8 mouse cellular contexts compared by ENCODE assay signal in genomic region chr1:91458223-91458861, GRCm38 (mm10). TPM values are rescaled to one million over a fixed set of nuclear protein-coding genes. Genes with fewer than 3 reads are reported as not detected.
DNase-seq lines count a peak whose midpoint lies in the region; ATAC-seq and TF ChIP-seq lines count a peak whose summit lies in the region.

No protein-coding gene starts in this region.

- peak overlapping the region; percentile 39 for H3K9ac ChIP-seq in embryonic facial prominence, embryonic 12.5 days
- H3K9ac ChIP-seq in heart, embryonic 14.5 days (ENCODE audit: low read length): peak overlapping the region; percentile 75

- H3K4me3 ChIP-seq in embryonic facial prominence, embryonic 12.5 days: peak overlapping the region; percentile 70
- peak overlapping the region; percentile 63 to 76 for H3K4me3 ChIP-seq in heart, embryonic 14.5 days (ENCODE audit: control insufficient read depth in 1 of 2, insufficient read depth in 1 of 2, low read depth in 1 of 2, low read length in 2 of 2)
- peak overlapping the region; percentile 75 for H3K4me3 ChIP-seq in olfactory bulb, adult 2 months (ENCODE audit: insufficient read depth, low read depth, low read length)

- H3K27ac ChIP-seq in embryonic facial prominence, embryonic 12.5 days: no peak overlapping the region
- H3K27ac ChIP-seq in heart, embryonic 14.5 days (replicated peaks in 1 of 2; ENCODE audit: control insufficient read depth in 1 of 2, insufficient read depth in 1 of 2, low read depth in 2 of 2, low read length in 2 of 2): peak overlapping the region in 1 of 2 experiments; percentile 64; a peak in 3 of 4 replicates
- peak overlapping the region; percentile 91 for H3K27ac ChIP-seq in olfactory bulb, adult 2 months (ENCODE audit: insufficient read depth, low read depth, low read length)

- H3K27me3 ChIP-seq in embryonic facial prominence, embryonic 12.5 days: no peaks in the 10 kb centered on the region
- no peaks in the 10 kb centered on the region for H3K27me3 ChIP-seq in heart, embryonic 14.5 days (ENCODE audit: control insufficient read depth, insufficient read depth, low read length)

- H3K36me3 ChIP-seq in embryonic facial prominence, embryonic 12.5 days: no peaks in the 10 kb centered on the region
- H3K36me3 ChIP-seq in heart, embryonic 14.5 days (ENCODE audit: control insufficient read depth, insufficient read depth, low read length): no peaks in the 10 kb centered on the region

- no peak for TF ChIP-seq CTCF in olfactory bulb, adult 2 months (IDR thresholded peaks at IDR 0.05; ENCODE audit: insufficient read depth, low read depth, low read length)

- ATAC-seq in embryonic facial prominence, embryonic 12.5 days (ENCODE audit: insufficient number of reproducible peaks, insufficient read depth, low FRiP score, low TSS enrichment): no peak
- 0 out of 2 replicates have a peak, but pooled peaks have one; percentile 19 for ATAC-seq in heart, embryonic 14.5 days (ENCODE audit: insufficient number of reproducible peaks, insufficient read depth, low FRiP score, low read depth)

- WGBS in embryonic facial prominence, embryonic 12.5 days: 23% methylated on average over 8 of the region's 8 CpGs
- 15% methylated on average over 8 of the region's 8 CpGs for WGBS in heart, embryonic 14.5 days
- WGBS in olfactory bulb, adult 2 months: 3% methylated on average over 8 of the region's 8 CpGs

- H3K9me3 ChIP-seq in embryonic facial prominence, embryonic 12.5 days: no peaks in the 10 kb centered on the region
- H3K9me3 ChIP-seq in heart, embryonic 14.5 days (ENCODE audit: control insufficient read depth, low read length): no peaks in the 10 kb centered on the region

- peak overlapping the region; percentile 57 for H3K4me2 ChIP-seq in embryonic facial prominence, embryonic 12.5 days (replicated peaks)
- peak overlapping the region; percentile 88 for H3K4me2 ChIP-seq in heart, embryonic 14.5 days (ENCODE audit: low read length)

- peak; percentile 59 for DNase-seq in 416B (ENCODE audit: low read depth)
- peak; percentile 82 for DNase-seq in Muller cell, postnatal 12 days (ENCODE audit: inconsistent ontology term)
- DNase-seq in kidney, postnatal 10 days: peak; percentile 52
- peak; percentile 88 to 94 for DNase-seq in lung, adult 18-20 months
- DNase-seq in c-Kit-positive CD71-positive TER-119-positive erythroid progenitor cells, embryonic 14.5 days (ENCODE audit: low spot score): no peak

- H3K4me1 ChIP-seq in embryonic facial prominence, embryonic 12.5 days: peaks cover 32% of the 10 kb centered on the region
- peaks cover 40 to 52% of the 10 kb centered on the region in 2 experiments for H3K4me1 ChIP-seq in heart, embryonic 14.5 days (ENCODE audit: control insufficient read depth in 2 of 2, insufficient read depth in 2 of 2, low read length in 2 of 2)
- peaks cover 36% of the 10 kb centered on the region for H3K4me1 ChIP-seq in olfactory bulb, adult 2 months (ENCODE audit: control insufficient read depth, insufficient read depth, low read length)

- TF ChIP-seq POLR2A in olfactory bulb, adult 2 months (IDR thresholded peaks at IDR 0.05; ENCODE audit: insufficient read depth, low read depth, low read length): no peak

RNA-seq across cellular contexts. Expression of gene Per2, which starts 0.8 kb away (rescaled TPM):
- polyA plus RNA-seq in embryonic facial prominence, embryonic 12.5 days (2016; fragmentation: Nextera tagmentation; extraction: Ambion mirVana): 2.5 TPM in 2 replicates
- 3.4 and 5.6 TPM in 2 replicates for polyA plus RNA-seq in heart, embryonic 14.5 days (2014; fragmentation: Nextera tagmentation; extraction: Ambion mirVana)
- polyA plus RNA-seq in olfactory bulb, adult 2 months (2012; ENCODE audit: insufficient read depth, insufficient read length, low replicate concordance, missing spikeins): not detected in 2 replicates

RNA-seq across cellular contexts. Expression of gene Traf3ip1, which starts 36.1 kb away (rescaled TPM):
- 12.4 and 14.1 TPM in 2 replicates for polyA plus RNA-seq in embryonic facial prominence, embryonic 12.5 days (2016; fragmentation: Nextera tagmentation; extraction: Ambion mirVana)
- polyA plus RNA-seq in heart, embryonic 14.5 days (2014; fragmentation: Nextera tagmentation; extraction: Ambion mirVana): 3.3 and 3.4 TPM in 2 replicates
- polyA plus RNA-seq in olfactory bulb, adult 2 months (2012; ENCODE audit: insufficient read depth, insufficient read length, low replicate concordance, missing spikeins): not detected in 2 replicates

RNA-seq across cellular contexts. Expression of gene Hes6, which starts 44.5 kb away (rescaled TPM):
- 134 and 139 TPM in 2 replicates for polyA plus RNA-seq in embryonic facial prominence, embryonic 12.5 days (2016; fragmentation: Nextera tagmentation; extraction: Ambion mirVana)
- 67.3 and 71.4 TPM in 2 replicates for polyA plus RNA-seq in heart, embryonic 14.5 days (2014; fragmentation: Nextera tagmentation; extraction: Ambion mirVana)
- polyA plus RNA-seq in olfactory bulb, adult 2 months (2012; ENCODE audit: insufficient read depth, insufficient read length, low replicate concordance, missing spikeins): not detected in 2 replicates

RNA-seq across cellular contexts. Expression of gene Ilkap, which starts 59.7 kb away (rescaled TPM):
- 171 and 174 TPM in 2 replicates for polyA plus RNA-seq in embryonic facial prominence, embryonic 12.5 days (2016; fragmentation: Nextera tagmentation; extraction: Ambion mirVana)
- 98.5 and 108 TPM in 2 replicates for polyA plus RNA-seq in heart, embryonic 14.5 days (2014; fragmentation: Nextera tagmentation; extraction: Ambion mirVana)
- polyA plus RNA-seq in olfactory bulb, adult 2 months (2012; ENCODE audit: insufficient read depth, insufficient read length, low replicate concordance, missing spikeins): not detected in 2 replicates
